Mouse (Mus musculus) kidney, adult 2 months (tissue): ENCODE measurements around the gene Dnajb2. TPM values are rescaled to one million over a fixed set of nuclear protein-coding genes. Genes with fewer than 3 reads are reported as not detected.

Source experiments
- DNase-seq: peaks from one replicate; pipeline ENCODE4 v3.0.0; 2021
- H3K27ac ChIP-seq: fragments of 200-500 bp; 2 replicates; pipeline ENCODE4 v1.5.1; 2012; ENCODE audit warnings: low read depth, low read length, control low read depth, inconsistent platforms; ENCODE audit not compliant: insufficient read depth
- H3K27me3 ChIP-seq: fragments of 200-500 bp; replicated peaks from 2 replicates; pipeline ENCODE4 v1.6.1; 2012; ENCODE audit warnings: mild to moderate bottlenecking, moderate library complexity, low read length, inconsistent platforms; ENCODE audit not compliant: control insufficient read depth, insufficient read depth
- H3K36me3 ChIP-seq: fragments of 200-500 bp; 2 replicates; pipeline ENCODE4 v1.6.1; 2012; ENCODE audit warnings: mild to moderate bottlenecking, moderate library complexity, low read length, inconsistent platforms; ENCODE audit not compliant: control insufficient read depth, insufficient read depth
- H3K4me1 ChIP-seq: fragments of 200-500 bp; 2 replicates; pipeline ENCODE4 v1.6.1; 2011; ENCODE audit warnings: low read length; ENCODE audit not compliant: control insufficient read depth, insufficient read depth
- H3K4me3 ChIP-seq: fragments of 200-500 bp; 2 replicates; pipeline ENCODE4 v1.5.1; 2011; ENCODE audit warnings: mild to moderate bottlenecking, low read depth, low read length, control low read depth; ENCODE audit not compliant: insufficient read depth
- CTCF ChIP-seq: fragments of 200-500 bp; conservative IDR thresholded peaks from 2 replicates; pipeline ENCODE4 v1.5.1; 2011; ENCODE audit warnings: low read depth, mild to moderate bottlenecking, control low read depth, low read length, moderate library complexity, mixed read lengths; ENCODE audit not compliant: insufficient read depth, insufficient read length
- POLR2A ChIP-seq: fragments of 200-500 bp; IDR thresholded peaks from one replicate; pipeline ENCODE4 v1.6.1; 2011; ENCODE audit warnings: low read depth, low read length, control low read depth
- WGBS: fragments of 180-500 bp; shearing (Covaris S2); methylation state at CpG from one replicate; pipeline ENCODE4 v1.1.7; 2018; 5-methylcytosine and 5-hydroxymethylcytosine counted together
- polyA plus RNA-seq: library from polyadenylated mRNA; depleted of rRNA; stranded (reverse); fragments of >200 nt; gene quantifications from 2 replicates; pipeline ENCODE4 v1.2.3, GENCODE M21; 2012

Gene Dnajb2
- polyA plus RNA-seq, 1 experiment = 42.6 TPM

GRCm38 (mm10) chr1:75219078-75219477 is 17.1 kb upstream of the Dnajb2 start:
- Histone ChIP-seq H3K27me3 (no peaks in the 10 kb centered on the region), H3K4me1 (peaks cover 23% of the 10 kb centered on the region), H3K4me3 (peak overlapping the region; percentile 80), H3K27ac (peak overlapping the region; percentile 80), H3K36me3 (peaks cover 6% of the 10 kb centered on the region; the same call in 1 of the 2 replicates)
- WGBS = under 1% methylated on average over 24 of the region's 24 CpGs
- TF ChIP-seq CTCF = peak; percentile 35
- peak; percentile 99 for TF ChIP-seq POLR2A
- peak; percentile 97 for DNase-seq

- H3K27me3 ChIP-seq = no peaks in the 10 kb centered on the region
- H3K27ac ChIP-seq = peak within 1 kb of the TSS; percentile 80
- no peak for TF ChIP-seq POLR2A
- no peak for TF ChIP-seq CTCF
- WGBS = 3% methylated on average over 34 of the region's 34 CpGs
- H3K4me1 ChIP-seq = peaks cover 23% of the 10 kb centered on the region
- peak within 1 kb of the TSS; percentile 80 for H3K4me3 ChIP-seq
- DNase-seq = peak; percentile 54
- peaks cover 6% of the 10 kb centered on the region; the same call in 1 of the 2 replicates for H3K36me3 ChIP-seq
Measured at GRCm38 (mm10) chr1:75219531-75219930, 16.7 kb upstream of the Dnajb2 start, which contains the start of gene Tuba4a. Gene Tuba4a, minus strand, starts transcription at chr1:75219865.

- Histone ChIP-seq H3K4me3 (no peak overlapping the region), H3K36me3 (no peaks in the 10 kb centered on the region), H3K27ac (no peak overlapping the region), H3K4me1 (peaks cover 10% of the 10 kb centered on the region; the same call in 1 of the 2 replicates), H3K27me3 (no peaks in the 10 kb centered on the region)
- WGBS = 85% methylated on average over 3 of the region's 3 CpGs
- TF ChIP-seq CTCF = no peak
- TF ChIP-seq POLR2A = no peak
- DNase-seq = no peak
Measured at GRCm38 (mm10) chr1:75221538-75221937, 14.7 kb upstream of the Dnajb2 start.

GRCm38 (mm10) chr1:75222926-75223325 is 13.3 kb upstream of the Dnajb2 start:
- no peak for DNase-seq
- no peak overlapping the region for H3K27ac ChIP-seq
- H3K27me3 ChIP-seq = no peaks in the 10 kb centered on the region
- WGBS = 80% methylated on average over 6 of the region's 6 CpGs
- H3K36me3 ChIP-seq = no peaks in the 10 kb centered on the region
- H3K4me1 ChIP-seq = peaks cover 3% of the 10 kb centered on the region; the same call in 1 of the 2 replicates
- H3K4me3 ChIP-seq = no peak overlapping the region
- TF ChIP-seq POLR2A (no peak), CTCF (no peak)

GRCm38 (mm10) chr1:75223532-75223931 is 12.7 kb upstream of the Dnajb2 start:
- TF ChIP-seq POLR2A (no peak), CTCF (no peak)
- Histone ChIP-seq H3K36me3 (no peaks in the 10 kb centered on the region), H3K4me1 (peaks cover 3% of the 10 kb centered on the region; the same call in 1 of the 2 replicates), H3K27ac (no peak overlapping the region), H3K27me3 (no peaks in the 10 kb centered on the region), H3K4me3 (no peak overlapping the region)
- 64% methylated on average over 6 of the region's 6 CpGs for WGBS
- no peak for DNase-seq

DNA sequence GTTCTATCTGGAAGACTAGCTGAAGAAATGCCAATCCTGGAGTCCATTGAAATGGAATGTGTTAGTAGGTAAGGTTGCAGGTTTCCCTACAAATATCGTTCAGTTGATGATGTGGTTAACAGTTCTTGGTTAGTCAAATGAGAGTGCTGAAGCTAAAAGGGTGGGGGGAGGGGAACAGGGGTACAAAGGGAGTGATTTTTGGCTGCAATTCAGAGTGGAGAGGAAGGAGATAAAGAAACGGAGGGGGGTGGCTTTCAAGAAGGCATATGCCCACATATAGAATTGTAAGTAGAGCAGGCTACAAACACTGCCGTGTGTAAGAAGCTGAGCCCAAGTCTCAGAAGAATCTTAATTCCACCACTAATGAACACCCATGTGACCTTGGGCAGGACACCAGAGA is 10.7 kb upstream of the Dnajb2 start:
- Histone ChIP-seq H3K4me1 (no peaks in the 10 kb centered on the region; the same call in 1 of the 2 replicates), H3K4me3 (no peak overlapping the region), H3K27ac (no peak overlapping the region), H3K27me3 (no peaks in the 10 kb centered on the region), H3K36me3 (no peaks in the 10 kb centered on the region)
- DNase-seq = no peak
- 68% methylated on average over 3 of the region's 3 CpGs for WGBS
- TF ChIP-seq CTCF = no peak
- no peak for TF ChIP-seq POLR2A

- no peak for TF ChIP-seq POLR2A
- TF ChIP-seq CTCF = no peak
- WGBS = 41% methylated on average over 2 of the region's 2 CpGs
- DNase-seq = no peak
- Histone ChIP-seq H3K4me1 (no peaks in the 10 kb centered on the region; the same call in 1 of the 2 replicates), H3K27me3 (no peaks in the 10 kb centered on the region), H3K27ac (no peak overlapping the region), H3K36me3 (no peaks in the 10 kb centered on the region), H3K4me3 (no peak overlapping the region)
Measured at GRCm38 (mm10) chr1:75226138-75226537, 10.1 kb upstream of the Dnajb2 start.
